ENCODE assay signal across 8 mouse cellular contexts in genomic region chr19:37795552-37796343, GRCm38 (mm10).
A peak's percentile ranks its signal among the peaks of the same experiment; 100 is the strongest.
DNase-seq lines count a peak whose midpoint lies in the region; ATAC-seq and TF ChIP-seq lines count a peak whose summit lies in the region.
"Had no signal": no experiment of that assay in that cellular context is flagged by ENCODE, and none has a peak within 500 bp of the region (broad histone marks: within the 10 kb centered on the region; RNA-seq: fewer than 3 reads in every experiment).

No protein-coding gene starts in this region.

- H3K9ac ChIP-seq in forebrain, postnatal 0 days, result no peak overlapping the region

- no peak overlapping the region for H3K4me2 ChIP-seq in forebrain, postnatal 0 days (ENCODE audit: low read depth)

- no peak overlapping the region for H3K27ac ChIP-seq in forebrain, postnatal 0 days (ENCODE audit: low read depth, low read length)

- 66% methylated on average over 18 of the region's 18 CpGs for WGBS in forebrain, postnatal 0 days

- TF ChIP-seq CTCF in forebrain, postnatal 0 days (IDR thresholded peaks at IDR 0.05; ENCODE audit: low read depth), result no peak

- ATAC-seq in forebrain, postnatal 0 days, result peak; percentile 87
- no peak for ATAC-seq in activated CD4-positive, CD25-positive, alpha-beta regulatory T cell, adult 4 months

- H3K9me3 ChIP-seq in forebrain, postnatal 0 days (ENCODE audit: low read length), result no peaks in the 10 kb centered on the region

- no peak overlapping the region for H3K4me3 ChIP-seq in forebrain, postnatal 0 days (ENCODE audit: low read depth, low read length)
- H3K4me3 ChIP-seq: megakaryocyte, embryonic 14.5 days had no signal

- no peaks in the 10 kb centered on the region for H3K4me1 ChIP-seq in forebrain, postnatal 0 days (ENCODE audit: insufficient read depth)
- H3K4me1 ChIP-seq: megakaryocyte, embryonic 14.5 days had no signal

- intact Hi-C loops in left cerebral cortex, postnatal 4 days (cut with DNase I), result no loop called here
- intact Hi-C loops in left cerebral cortex, postnatal 25 days (cut with DNase I), result no loop called here

- H3K36me3 ChIP-seq in forebrain, postnatal 0 days (ENCODE audit: insufficient read depth), result no peaks in the 10 kb centered on the region

- peak; percentile 51 for DNase-seq in left cerebral cortex, postnatal 4 days
- no peak for DNase-seq in left cerebral cortex, postnatal 25 days (ENCODE audit: low spot score in 2 of 2)
- peak; percentile 4 for DNase-seq in WW6 (ENCODE audit: low read depth, low spot score)
- DNase-seq in forebrain, postnatal 0 days, result peak; percentile 72
- DNase-seq in kidney, adult 9 months, result peak; percentile 72
- no peak for DNase-seq in neural tube, embryonic 10.5 days (ENCODE audit: extremely low spot score, low spot score)

- no peaks in the 10 kb centered on the region for H3K27me3 ChIP-seq in forebrain, postnatal 0 days (ENCODE audit: insufficient read depth, low read length)

Comparison
In these comparisons a context has a peak if more than half of its experiments do, and no peak if none do; other contexts are left out.
1. DNase-seq: peak in left cerebral cortex, postnatal 4 days (single experiment), WW6 (single experiment), forebrain, postnatal 0 days (single experiment) and kidney, adult 9 months (single experiment); none in left cerebral cortex, postnatal 25 days (0 of 2) and neural tube, embryonic 10.5 days (single experiment).